Mouse (Mus musculus) hindlimb bud, embryonic 11.5 days (tissue): ENCODE results near the gene Zranb1.

Source experiments
- DNase-seq: peaks from one replicate; pipeline ENCODE4 v3.0.0-alpha.2; 2012; ENCODE audit warnings: low read depth, low spot score; ENCODE audit errors: extremely low spot score

The Zranb1 gene

GRCm38 (mm10) chr7:132999061-132999460, 68.1 kb downstream of the Zranb1 start:
- DNase-seq, result no peak

GRCm38 (mm10) chr7:133001388-133001787, 70.4 kb downstream of the Zranb1 start:
- DNase-seq, result no peak

GRCm38 (mm10) chr7:133002271-133002670, 71.3 kb downstream of the Zranb1 start:
- no peak for DNase-seq

- DNase-seq, result no peak
Measured at GRCm38 (mm10) chr7:133003421-133003820, 72.5 kb downstream of the Zranb1 start.

GRCm38 (mm10) chr7:133005772-133006171, 74.8 kb downstream of the Zranb1 start:
- no peak for DNase-seq

GRCm38 (mm10) chr7:133007343-133007742, 76.4 kb downstream of the Zranb1 start:
- no peak for DNase-seq

- DNase-seq, result no peak
Measured at GRCm38 (mm10) chr7:133008663-133009062, 77.7 kb downstream of the Zranb1 start.

- no peak for DNase-seq
Measured at GRCm38 (mm10) chr7:133009676-133010075, 78.7 kb downstream of the Zranb1 start.

- DNase-seq, result no peak
Measured at GRCm38 (mm10) chr7:133010477-133010876, 79.5 kb downstream of the Zranb1 start.

- no peak for DNase-seq
Measured at GRCm38 (mm10) chr7:133011191-133011590, 80.2 kb downstream of the Zranb1 start.

- DNase-seq, result no peak
Measured at GRCm38 (mm10) chr7:133011611-133012010, 80.7 kb downstream of the Zranb1 start.

- no peak for DNase-seq
Measured at GRCm38 (mm10) chr7:133012637-133013366, 81.9 kb downstream of the Zranb1 start.

- no peak for DNase-seq
Measured at GRCm38 (mm10) chr7:133013923-133014322, 83.0 kb downstream of the Zranb1 start.

GRCm38 (mm10) chr7:133014631-133015030, 83.7 kb downstream of the Zranb1 start:
- DNase-seq, result no peak

GRCm38 (mm10) chr7:133015416-133016070, 84.6 kb downstream of the Zranb1 start:
- no peak for DNase-seq

- DNase-seq, result no peak
Measured at GRCm38 (mm10) chr7:133018961-133019360, 88.0 kb downstream of the Zranb1 start.

GRCm38 (mm10) chr7:133019481-133020020, 88.6 kb downstream of the Zranb1 start:
- no peak for DNase-seq

- no peak for DNase-seq
Measured at GRCm38 (mm10) chr7:133024694-133025093, 93.8 kb downstream of the Zranb1 start.

GRCm38 (mm10) chr7:133027930-133028329, 97.0 kb downstream of the Zranb1 start:
- no peak for DNase-seq

- no peak for DNase-seq
Measured at GRCm38 (mm10) chr7:133029004-133029403, 98.1 kb downstream of the Zranb1 start.

- DNase-seq, result no peak
Measured at GRCm38 (mm10) chr7:133029496-133030047, 98.6 kb downstream of the Zranb1 start.
